In the genomic region with DNA sequence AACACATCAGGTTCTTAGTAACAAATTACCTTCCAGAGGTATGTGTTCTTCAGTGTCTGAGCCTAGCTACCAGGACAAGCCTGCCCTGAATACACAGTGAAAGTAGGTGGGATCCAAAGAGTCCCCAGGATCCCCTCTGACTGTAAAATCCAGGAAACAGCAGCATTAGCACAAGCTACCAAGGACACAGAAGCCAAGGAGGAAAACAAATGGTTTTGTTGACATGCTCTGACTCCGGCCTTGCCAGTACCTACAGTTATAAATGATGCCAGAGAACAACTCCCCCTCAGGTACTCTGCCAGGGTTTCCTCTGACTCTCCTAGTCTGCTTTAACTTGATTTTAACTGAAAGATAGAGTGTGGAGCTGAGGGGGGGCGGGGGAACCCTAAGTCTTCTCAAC, we compare ENCODE assay signal across 19 mouse cellular contexts.
"Had no signal": no experiment of that assay in that cellular context is flagged by ENCODE, and none has a peak within 500 bp of the region (broad histone marks: within the 10 kb centered on the region; RNA-seq: fewer than 3 reads in every experiment).

No protein-coding gene starts in this region.

- H3K27ac ChIP-seq: limb, embryonic 12.5 days; limb, embryonic 15.5 days; liver, embryonic 14.5 days; macrophage; midbrain, embryonic 12.5 days; midbrain, embryonic 15.5 days; neural tube, embryonic 12.5 days; neural tube, embryonic 15.5 days; stomach, embryonic 15.5 days had no signal

- H3K9ac ChIP-seq: limb, embryonic 12.5 days; limb, embryonic 15.5 days; liver, embryonic 14.5 days; liver, postnatal 0 days; lung, embryonic 14.5 days; midbrain, embryonic 12.5 days; midbrain, embryonic 15.5 days; neural tube, embryonic 12.5 days; neural tube, embryonic 15.5 days; stomach, embryonic 15.5 days had no signal

- H3K36me3 ChIP-seq: limb, embryonic 12.5 days; limb, embryonic 15.5 days; midbrain, embryonic 12.5 days; midbrain, embryonic 15.5 days; neural tube, embryonic 12.5 days; stomach, embryonic 15.5 days had no signal

- H3K4me1 ChIP-seq: limb, embryonic 12.5 days; limb, embryonic 15.5 days; midbrain, embryonic 15.5 days; neural tube, embryonic 12.5 days; stomach, embryonic 15.5 days had no signal

- H3K4me3 ChIP-seq: limb, embryonic 12.5 days; limb, embryonic 15.5 days; midbrain, embryonic 12.5 days; midbrain, embryonic 15.5 days; neural tube, embryonic 12.5 days; neural tube, embryonic 15.5 days; stomach, embryonic 15.5 days had no signal

- H3K27me3 ChIP-seq: limb, embryonic 12.5 days; limb, embryonic 15.5 days; midbrain, embryonic 12.5 days; midbrain, embryonic 15.5 days; neural tube, embryonic 12.5 days; neural tube, embryonic 15.5 days; stomach, embryonic 15.5 days had no signal

- DNase-seq: kidney, postnatal 14 days; kidney, postnatal 4 days; left cerebral cortex, postnatal 4 days; liver, postnatal 0 days; lung, embryonic 14.5 days; right cerebral cortex, adult 18-20 months; right cerebral cortex, postnatal 14 days; right cerebral cortex, postnatal 4 days; spleen, adult 18-20 months; thymus, postnatal 25 days had no signal

- H3K9me3 ChIP-seq: limb, embryonic 12.5 days; limb, embryonic 15.5 days; midbrain, embryonic 12.5 days; midbrain, embryonic 15.5 days; neural tube, embryonic 12.5 days; neural tube, embryonic 15.5 days; stomach, embryonic 15.5 days had no signal
